Mouse (Mus musculus): Measurements from ENCODE around the gene Dscaml1.
A peak's percentile ranks its signal among the peaks of the same experiment; 100 is the strongest.

The Dscaml1 gene

DNA sequence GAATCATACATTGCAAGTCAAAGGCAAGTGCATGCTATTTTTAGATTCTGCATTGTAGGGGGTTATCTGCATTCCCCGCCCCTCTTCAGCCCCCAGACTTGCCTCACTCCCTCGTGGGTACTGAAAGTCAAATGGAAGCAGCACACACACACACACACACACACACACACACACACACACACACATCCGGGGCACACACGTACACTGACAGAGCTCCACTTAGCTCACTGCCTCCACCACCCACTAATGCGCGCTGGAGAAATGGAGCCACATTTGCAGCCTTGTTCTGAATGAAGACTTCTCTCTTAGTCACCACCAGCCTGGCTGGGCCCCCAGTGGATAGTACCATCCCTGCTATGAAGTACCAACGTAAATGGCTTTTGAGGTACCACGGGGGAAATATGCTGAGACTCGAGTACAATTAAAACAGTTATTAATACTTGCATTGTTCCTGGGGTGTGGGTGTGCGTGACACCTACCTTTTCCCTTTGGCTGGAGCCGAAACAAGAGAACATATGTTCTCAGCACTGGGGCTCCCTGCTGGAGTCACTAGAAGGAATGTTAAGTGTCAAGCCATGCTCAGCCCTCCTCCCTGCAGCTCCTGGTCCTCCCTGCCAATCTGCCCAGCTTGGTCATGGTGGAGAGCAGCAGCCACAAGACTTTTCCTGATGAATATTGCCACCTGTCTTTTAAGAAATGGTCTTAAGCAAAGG is 91.7 kb downstream of the Dscaml1 start:
- DNase-seq = no peak

DNA sequence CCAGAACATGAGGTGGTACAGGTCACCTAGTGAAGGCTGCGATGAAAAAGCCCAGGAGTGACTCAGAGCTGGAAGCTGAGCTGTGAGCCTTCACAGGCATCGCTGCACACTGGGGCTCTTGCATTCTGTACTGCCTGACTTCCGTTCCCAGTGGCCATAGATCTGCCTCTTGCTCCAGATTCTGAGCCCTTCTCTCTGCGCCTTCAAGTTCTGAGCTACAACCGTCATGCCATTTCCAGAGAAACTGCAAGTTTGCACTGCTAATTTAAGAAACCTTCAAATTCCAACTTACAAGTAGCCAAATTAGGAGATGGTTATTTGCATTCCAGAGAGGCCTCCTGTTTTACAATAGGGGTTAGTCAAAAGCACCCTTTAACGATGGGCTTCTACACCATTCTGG is 93.4 kb downstream of the Dscaml1 start:
- no peak for DNase-seq

DNA sequence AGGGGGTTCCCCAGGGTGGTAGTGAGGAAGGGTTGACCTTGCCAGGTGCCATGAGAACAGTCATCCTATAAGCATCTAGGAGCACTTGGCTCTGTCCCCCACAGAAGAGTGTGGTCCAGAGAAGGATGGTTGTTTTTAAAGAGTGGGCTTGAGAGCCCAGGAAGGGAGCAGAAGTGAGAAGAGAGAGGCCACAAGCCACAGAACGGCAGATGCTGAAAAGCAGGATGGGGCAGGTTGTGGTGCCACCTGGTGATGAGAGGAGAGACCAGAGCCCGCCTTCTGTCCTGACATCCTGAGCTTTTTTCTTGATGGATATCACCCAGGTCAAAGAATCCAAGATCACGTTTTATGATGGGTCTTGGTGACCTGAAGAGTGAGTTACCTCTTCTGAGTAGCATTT is 96.4 kb downstream of the Dscaml1 start:
- DNase-seq = no peak

DNA sequence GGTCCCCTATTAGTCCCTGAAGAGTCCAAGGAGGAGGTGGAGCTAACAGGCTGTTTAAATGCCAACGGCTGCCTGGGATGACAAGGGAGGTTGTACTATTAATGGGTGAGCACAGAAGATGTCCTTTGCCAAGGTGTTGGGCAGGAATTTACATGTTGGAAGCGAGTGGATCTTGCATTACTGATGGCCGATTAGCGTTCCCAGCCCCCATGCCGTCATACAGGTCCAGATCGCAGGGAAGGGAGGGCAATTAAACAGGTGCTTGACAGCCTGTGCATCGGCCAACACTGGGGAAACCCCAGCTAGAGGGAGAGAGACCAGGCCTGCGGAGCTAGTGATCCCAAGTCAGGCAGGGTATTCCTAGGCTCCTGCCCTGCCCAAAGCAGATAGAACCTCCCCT is 98.1 kb downstream of the Dscaml1 start:
- no peak for DNase-seq

DNA sequence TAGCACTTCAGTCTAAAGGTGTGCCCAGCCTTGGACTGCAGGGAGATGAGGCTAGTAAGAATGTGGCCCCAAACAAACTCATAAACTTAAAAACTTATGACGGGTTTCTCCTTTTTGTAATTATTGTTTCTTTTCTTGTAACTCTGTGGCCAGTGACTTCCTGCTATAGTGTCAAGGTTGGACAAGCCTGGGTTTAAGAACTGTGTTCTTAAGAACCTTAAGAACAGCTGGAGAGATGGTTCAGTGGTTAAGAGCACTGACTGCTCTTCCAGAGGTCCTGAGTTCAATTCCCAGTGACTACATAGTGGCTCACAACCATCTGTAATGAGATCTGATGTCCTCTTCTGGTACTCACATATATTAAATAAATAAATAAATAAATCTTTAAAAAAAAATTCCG is 106.8 kb downstream of the Dscaml1 start:
- no peak for DNase-seq

DNA sequence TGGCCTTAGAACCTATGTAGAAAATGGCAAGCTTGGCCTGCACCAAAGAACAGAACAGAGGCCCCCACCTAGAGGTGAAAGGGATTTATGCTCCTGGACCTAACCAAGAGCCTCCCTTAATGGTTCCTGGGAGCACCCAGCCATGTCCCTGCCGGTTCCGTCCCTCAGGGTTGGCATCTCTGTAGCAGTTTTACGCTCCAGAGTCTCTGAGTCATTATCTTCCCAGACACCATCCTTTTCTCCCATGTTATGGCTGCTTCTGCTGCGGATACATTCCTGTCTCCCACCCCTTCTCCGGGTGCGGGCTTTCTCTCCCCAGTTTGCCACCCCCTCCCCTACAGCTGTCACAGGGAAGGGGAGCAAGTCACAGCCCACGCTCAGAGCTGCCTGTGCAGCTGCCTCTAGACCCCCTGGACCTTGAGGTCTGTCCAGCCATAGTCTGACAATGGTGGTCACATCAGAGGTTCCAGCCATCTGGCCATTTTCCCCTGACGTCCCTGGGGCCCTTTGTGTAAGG is 108.1 kb downstream of the Dscaml1 start:
- no peak for DNase-seq

DNA sequence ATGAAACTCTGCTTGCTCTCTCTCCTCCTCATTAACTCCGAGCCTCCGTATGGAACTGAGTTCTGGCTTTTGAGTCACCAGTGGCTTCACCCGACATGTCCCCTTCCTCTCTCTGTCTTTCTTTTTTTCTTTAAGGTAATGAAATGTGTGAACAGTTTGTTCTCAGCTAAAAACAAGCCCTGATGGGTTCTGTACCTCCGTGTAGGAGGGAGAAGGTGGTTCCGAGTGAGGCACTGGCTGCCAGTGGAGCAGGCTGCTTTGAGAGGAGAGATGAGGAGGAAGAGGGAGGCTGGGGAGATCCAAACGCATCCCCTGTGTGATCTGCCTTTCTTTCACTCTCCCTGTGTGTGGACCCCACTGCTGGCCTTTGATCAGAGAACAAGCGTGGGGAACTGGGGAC is 111.2 kb downstream of the Dscaml1 start:
- no peak for DNase-seq

DNA sequence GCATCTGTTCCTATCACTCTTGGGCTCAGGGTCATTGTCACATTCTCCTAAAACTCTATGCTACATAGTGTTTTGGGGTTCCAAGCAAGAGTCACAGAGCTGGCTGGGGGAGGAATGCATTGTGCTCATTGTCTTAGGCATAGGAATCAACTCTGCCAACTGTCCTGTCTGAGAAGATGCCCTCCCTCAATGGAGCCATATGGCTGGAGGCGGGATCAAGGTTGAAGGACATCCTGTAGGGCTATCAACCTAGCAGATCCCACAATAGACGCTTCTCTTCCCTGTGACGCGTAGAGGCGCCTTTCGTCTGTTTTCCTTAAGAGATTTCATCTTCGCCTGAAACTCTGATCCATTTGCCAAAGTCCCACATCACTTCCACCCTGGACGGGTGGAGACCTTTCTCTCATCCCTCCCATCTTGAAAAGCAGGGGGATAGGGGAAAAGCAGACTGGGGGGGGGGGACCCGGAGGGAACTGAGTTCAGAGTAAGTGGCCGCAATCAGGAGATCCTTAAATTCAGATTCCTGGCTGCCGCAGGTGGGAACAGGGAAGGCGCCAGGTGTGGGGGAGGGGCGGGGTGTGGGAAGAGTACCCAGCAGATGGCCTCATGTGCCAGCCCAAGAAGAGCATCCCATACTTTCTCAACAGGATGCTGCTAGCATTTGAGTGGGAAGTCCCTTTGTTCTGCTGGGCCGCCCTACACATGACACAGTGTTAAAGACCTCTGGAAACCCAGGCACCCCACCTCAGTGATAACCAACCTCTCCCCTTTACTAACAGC is 113.0 kb downstream of the Dscaml1 start:
- DNase-seq = no peak

DNA sequence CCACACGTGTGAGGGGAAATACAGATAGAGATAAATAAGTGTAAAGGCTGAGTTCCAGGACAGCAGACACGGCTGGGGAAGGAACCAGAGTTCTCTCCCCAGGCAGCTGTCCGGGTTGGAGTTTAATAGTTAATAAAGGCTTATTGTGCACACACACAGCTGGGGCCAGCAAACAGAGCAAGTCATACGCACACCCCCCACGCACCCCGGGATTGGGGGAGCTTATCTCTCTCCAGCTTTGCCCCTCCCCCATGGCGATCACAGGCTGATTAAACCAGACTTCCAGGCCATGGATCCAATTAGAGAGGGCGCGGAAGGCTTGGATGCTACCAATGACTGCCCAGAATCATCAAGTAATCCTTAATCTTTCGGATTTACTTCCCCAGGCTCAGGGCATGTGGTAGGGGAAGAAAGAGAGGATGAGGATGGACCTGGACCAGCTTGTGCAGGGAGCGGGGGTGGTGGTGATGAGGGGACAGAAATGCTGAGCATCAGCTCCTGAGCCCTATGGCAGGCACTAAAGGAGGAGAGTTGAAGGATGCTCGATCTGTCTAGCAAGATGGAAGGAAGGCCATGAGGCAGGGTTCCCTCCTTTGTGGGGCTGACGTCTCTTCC is 119.7 kb downstream of the Dscaml1 start:
- no peak for DNase-seq

DNA sequence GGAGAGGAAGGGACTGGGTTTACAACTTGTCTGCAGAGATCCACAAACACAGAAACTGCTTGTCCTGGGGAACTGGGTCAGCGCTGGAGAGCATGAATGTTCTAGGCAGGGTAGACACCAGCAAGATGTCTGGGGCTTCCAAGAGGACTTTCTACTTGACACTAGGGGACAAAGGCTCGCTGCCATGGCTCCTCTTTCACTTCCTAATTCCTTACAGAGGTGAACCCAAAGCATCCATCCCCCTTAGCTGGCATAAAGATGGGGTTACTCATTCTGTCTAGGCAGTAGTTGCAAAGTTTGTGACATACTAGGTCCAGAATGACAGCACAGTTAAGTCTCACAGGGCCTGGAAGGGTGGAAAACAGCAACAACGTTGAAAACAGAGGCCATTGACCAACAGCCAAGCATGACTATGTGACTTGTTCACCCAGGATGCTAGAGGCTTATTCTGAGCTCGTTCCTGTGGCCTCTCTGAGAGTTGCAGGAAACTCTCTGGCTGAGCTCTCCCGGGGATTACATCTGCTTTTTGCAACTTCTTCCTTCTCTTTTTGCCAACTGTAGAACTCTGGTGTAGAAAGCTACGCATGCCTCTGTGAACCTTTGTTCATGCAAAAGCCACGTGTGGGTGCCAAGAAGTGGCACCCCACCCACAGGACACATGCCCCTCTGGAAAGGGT is 120.6 kb downstream of the Dscaml1 start:
- DNase-seq = no peak

DNA sequence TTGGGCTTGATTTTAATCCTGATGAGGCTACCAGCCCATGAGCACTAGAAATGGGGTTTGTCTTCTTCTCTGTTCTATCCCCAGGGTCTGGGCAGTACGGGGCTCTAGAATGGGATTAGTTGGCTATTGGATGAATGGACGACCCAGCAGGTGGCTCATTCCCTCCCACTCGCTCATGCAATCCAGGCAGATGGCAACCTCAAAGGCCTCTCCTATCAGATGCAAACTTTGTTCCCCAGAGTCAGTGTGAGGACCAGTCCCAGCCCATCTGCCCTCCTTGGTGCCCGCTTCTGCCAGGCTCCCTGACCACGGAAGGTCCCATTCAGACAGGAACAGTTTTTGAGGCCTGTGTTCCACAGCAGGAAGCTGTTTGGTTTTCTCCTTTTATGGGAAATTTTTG is 123.4 kb downstream of the Dscaml1 start:
- DNase-seq = no peak

DNA sequence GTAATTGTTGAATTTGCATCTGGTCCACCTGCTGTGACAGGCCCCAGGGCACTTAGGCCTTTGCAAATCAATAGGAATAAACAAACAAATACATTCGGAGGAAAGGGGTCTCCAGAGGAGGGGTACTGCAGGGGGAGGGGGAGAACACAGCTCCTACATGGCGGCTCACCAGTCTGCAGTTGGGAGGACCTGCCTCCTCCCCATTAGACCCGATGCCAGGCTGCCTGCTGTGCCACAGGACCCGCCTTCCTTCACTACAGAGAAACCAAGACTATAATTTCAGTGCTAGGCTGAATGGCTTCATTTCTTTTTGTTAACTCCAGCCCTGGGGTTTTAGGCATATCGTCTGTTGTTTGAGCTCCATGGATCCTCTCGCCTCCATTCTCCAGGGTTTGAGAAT is 123.8 kb downstream of the Dscaml1 start:
- DNase-seq = no peak

DNA sequence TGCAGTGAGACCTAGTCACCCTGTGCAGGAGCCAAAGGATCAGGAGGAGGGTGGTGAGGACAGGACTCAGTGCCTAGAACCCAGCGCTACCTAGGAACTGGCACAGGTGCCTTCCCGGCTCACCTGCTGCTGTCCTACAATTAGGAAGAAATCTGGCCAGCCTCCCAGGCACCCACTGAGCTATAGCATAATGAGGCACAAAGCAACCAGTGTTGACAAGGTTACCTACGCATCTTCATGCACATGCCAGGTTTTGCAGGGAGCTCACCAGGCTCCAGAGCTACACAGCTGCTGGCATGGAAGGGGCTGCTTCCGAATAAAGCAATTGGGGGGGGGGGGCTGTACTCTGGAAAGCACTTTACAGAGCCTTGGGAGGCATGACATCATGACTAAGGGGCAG is 124.2 kb downstream of the Dscaml1 start:
- no peak for DNase-seq

DNA sequence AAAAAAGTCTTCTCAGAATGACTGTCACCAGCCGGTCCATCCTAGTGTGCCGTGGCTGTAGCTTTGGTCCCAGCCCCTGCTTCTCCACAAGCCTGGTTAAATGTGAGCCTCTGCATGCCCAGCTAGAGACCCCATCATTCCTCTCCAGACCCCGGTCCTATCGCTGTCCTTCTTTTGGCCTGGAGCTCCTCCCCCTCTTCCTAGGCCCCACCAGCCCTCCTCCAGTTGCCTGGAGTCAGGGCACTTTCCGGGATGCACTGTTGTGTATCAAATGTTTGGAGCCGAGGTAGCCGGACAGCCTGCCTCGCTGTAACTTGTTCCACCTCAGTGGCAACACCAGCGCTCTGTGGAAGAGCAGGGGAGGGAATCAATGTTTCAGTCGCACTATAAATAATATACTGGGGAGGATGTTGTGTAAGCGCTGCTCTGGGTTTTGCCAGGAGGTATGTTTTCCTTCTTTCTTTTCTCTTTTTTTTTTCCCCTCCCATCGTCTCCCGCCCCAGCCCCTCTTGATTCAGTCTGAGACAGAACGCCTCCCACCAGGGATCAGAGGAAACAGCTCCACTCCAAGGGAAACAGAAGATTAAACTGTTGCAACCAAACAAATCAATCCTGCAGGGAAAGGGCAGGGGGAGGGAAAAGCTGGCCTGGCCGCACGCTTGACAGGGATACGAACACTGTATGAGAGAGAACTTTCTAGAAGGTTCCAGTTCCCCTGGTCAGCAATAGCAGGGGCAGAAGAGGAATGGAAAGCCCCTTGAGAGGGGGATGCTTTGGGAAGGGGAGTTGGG is 128.8 kb downstream of the Dscaml1 start:
- DNase-seq = peak in 1 of 2 experiments; percentile 32

DNA sequence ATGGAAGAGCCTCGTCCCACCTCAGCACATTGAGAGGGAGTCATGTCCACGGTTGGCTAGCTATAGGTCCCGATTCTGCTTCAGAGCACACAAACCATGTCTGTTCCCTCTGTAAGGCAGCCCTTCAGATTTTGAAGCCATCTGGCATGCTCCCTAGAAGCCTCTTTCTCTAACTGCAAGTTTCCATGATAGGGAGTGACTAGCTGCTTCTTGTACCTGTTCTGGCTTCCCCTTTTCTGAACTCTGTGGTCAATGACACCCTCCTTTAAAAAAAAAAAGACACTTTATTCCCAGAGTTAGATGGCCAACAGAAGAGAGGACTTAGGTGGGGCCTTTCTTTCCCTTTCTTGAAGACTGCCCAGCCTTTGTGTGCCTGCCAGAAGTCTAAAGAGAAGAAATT is 130.5 kb downstream of the Dscaml1 start:
- DNase-seq = no peak

DNA sequence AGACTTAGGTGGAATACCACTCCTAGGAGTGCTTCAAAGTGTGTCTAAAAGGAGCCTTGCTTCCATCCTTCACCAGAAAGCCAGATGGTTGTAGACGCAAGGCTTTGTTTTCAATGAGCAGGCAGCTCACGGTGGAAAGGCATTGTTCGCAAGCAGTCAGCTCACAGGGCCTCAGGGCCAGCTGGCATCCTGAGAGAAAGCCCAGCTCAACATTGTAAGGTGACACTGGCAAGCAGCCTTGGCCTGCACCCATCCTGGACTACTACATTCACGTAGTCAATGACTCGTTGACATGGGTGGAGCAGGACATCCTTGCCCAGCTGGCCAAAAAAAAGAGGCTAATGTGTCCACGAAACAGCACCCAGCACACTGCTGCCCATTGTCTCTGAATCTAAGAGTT is 134.6 kb downstream of the Dscaml1 start:
- no peak for DNase-seq

DNA sequence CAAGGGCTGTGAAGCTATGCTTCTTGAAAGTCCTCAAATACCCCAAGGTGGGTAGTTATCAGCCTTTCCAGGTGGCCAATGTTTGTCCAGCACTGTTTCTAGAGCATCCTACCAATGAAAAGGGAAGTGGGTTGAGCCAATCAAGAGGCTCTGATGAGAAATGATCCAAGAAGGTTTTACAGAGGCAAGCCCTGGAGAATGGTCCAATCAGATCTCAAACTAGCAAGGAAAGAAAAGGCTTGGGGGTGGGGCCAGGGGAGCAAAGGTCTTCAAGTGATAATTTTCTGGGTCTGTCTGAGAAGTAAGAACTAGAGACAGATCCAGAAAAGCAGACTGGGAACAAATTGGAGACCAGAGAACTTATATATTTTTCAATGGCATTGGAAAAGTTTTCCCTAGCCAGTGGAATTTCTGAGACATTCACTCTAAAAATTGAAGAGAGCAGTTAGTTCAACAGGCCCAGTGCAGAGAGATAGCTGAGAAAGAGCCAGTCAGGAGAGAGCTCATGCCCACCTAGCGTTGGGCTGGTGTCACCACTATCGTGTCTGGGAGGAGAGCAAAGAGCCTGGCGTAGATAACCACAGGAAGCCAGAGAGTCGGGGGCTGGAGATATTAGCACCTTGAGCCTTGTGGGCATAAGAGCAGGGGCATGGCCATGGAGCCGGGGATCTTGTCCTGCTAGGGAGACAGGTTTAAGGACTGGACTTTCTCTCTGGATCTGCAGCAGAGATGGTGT is 140.6 kb downstream of the Dscaml1 start:
- no peak for DNase-seq

DNA sequence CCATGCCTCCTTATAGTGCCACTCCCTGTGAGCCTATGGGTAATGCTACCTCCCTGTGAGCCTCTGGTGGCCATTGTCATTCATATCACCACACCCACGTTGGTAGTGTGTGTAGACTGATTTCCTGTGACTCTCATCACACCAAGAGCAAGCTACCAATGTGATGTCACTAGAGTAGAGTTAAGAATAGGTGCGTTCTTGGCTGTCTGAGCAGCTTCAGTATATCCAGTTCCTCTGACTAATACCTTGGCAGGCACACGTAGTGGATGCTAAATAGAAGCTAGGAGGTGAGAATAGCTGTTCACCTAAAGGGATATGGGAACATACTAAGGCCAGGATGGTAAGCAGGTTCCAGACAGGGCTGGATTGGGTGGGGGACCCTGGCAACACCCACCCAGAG is 143.3 kb downstream of the Dscaml1 start:
- no peak for DNase-seq

DNA sequence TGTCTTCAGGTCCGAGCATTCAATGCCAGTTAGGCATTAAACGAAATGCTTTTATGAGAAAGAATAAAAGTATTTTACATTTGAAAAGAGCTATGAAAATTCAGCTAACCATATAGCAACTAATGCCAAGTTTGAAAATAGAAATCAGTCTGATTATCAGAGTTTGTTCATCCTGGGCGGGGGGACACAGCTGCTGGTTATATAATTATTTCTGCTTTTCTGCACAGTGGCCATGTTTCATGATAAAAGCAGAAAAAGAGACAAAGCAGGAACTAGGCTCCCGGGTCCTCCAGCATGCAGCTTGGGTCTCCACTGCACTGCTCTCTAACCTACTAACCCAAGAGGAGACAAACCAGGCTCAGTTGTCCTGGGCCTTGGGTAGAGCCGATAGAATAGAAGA is 143.9 kb downstream of the Dscaml1 start:
- no peak for DNase-seq

DNA sequence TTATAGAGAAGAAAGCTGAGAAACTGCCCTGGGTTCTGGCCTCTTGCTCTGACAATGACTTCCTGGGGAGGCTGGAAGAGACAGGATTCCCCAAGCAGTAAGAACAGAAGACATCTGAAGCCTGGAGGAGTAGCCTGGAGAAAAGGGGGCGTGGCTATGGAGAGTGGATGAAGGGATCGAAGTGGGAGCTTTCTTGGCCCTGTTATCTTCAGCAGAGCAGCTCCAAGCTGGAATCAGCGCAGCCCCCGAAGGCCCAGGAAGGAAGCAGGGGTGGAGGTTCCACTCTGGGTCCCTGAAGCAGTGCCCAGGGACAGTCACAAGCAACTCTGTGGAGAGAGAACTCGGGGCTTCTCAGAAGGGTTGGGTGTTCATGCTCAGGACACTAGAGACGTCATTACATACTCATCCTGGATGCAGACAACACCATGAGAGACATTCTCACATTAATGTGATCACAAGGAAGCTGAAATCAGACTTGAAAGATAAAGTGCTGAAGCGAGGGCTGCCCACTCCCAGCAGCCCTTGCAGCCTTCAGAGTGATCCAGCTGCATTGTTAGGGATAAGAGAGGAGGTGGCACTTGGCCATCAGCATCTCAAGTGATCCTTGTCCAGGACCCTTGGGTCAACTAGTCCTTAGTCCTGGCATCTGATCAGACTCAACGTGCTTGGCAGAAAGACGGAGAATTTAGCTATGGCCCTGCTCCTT is 146.5 kb downstream of the Dscaml1 start:
- DNase-seq = peak; percentile 75 to 85

DNA sequence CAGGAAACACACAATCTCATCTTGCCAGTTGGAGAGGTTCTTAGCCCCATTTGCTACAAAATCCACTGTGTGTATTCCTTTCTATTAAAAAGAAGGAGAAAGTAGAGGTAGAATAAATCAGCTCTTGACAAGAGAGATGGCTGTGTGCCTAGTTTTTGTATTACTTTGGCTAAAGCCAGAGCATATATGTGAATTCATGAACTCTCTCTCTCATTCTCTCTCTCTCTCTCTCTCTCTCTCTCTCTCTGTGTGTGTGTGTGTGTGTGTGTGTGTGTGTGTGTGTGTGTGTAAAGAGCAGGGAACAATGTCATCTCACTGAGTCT is 147.0 kb downstream of the Dscaml1 start:
- no peak for DNase-seq

Data from lung, postnatal 4 days (tissue).